Mouse (Mus musculus) olfactory bulb, adult 2 months (tissue): ENCODE measurements around the gene Gcfc2. TPM values are rescaled to one million over a fixed set of nuclear protein-coding genes. Genes with fewer than 3 reads are reported as not detected.
A peak's percentile ranks its signal among the peaks of the same experiment; 100 is the strongest.

Source experiments
- H3K27ac ChIP-seq: fragments of 200-500 bp; 2 replicates; pipeline ENCODE4 v1.5.1; 2012; ENCODE audit warnings: low read depth, low read length; ENCODE audit not compliant: insufficient read depth
- H3K4me1 ChIP-seq: fragments of 200-500 bp; 2 replicates; pipeline ENCODE4 v1.6.1; 2012; ENCODE audit warnings: low read length; ENCODE audit not compliant: control insufficient read depth, insufficient read depth
- H3K4me3 ChIP-seq: fragments of 200-500 bp; 2 replicates; pipeline ENCODE4 v1.5.1; 2012; ENCODE audit warnings: mild to moderate bottlenecking, low read depth, low read length, moderate library complexity; ENCODE audit not compliant: insufficient read depth
- CTCF ChIP-seq: fragments of 200-500 bp; IDR thresholded peaks from 2 replicates; pipeline ENCODE4 v1.5.1; 2012; ENCODE audit warnings: low read depth, mild to moderate bottlenecking, low read length, moderate library complexity; ENCODE audit not compliant: insufficient read depth
- POLR2A ChIP-seq: fragments of 200-500 bp; IDR thresholded peaks from 2 replicates; pipeline ENCODE4 v1.6.1; 2012; ENCODE audit warnings: mild to moderate bottlenecking, low read depth, low read length, moderate library complexity; ENCODE audit not compliant: insufficient read depth
- WGBS: fragments of 180-500 bp; shearing (Covaris S2); methylation state at CpG from one replicate; pipeline ENCODE4 v1.1.7; 2018; 5-methylcytosine and 5-hydroxymethylcytosine counted together
- polyA plus RNA-seq: library from polyadenylated mRNA; stranded (reverse); fragments of >200 nt; gene quantifications from 2 replicates; pipeline ENCODE4 v1.2.4, GENCODE M21; 2012; ENCODE audit warnings: low replicate concordance; ENCODE audit not compliant: missing spikeins, insufficient read depth, insufficient read length

Gene Gcfc2
- polyA plus RNA-seq, 1 experiment, result not detected

GRCm38 (mm10) chr6:81941718-81942117 lies 18.2 kb downstream of the Gcfc2 start:
- H3K4me3 ChIP-seq, result no peak overlapping the region
- H3K4me1 ChIP-seq, result peaks cover 1% of the 10 kb centered on the region; the same call in 1 of the 2 replicates
- H3K27ac ChIP-seq, result no peak overlapping the region
- 93% methylated on average over 5 of the region's 5 CpGs for WGBS
- no peak for TF ChIP-seq CTCF
- TF ChIP-seq POLR2A, result no peak

GRCm38 (mm10) chr6:81943281-81943680 lies 19.8 kb downstream of the Gcfc2 start:
- WGBS, result 89% methylated on average over 2 of the region's 2 CpGs
- TF ChIP-seq CTCF, result no peak
- no peak for TF ChIP-seq POLR2A
- Histone ChIP-seq H3K4me3 (no peak overlapping the region), H3K27ac (no peak overlapping the region), H3K4me1 (peaks cover 3% of the 10 kb centered on the region; the same call in 1 of the 2 replicates)

- peaks cover 3% of the 10 kb centered on the region; the same call in 1 of the 2 replicates for H3K4me1 ChIP-seq
- TF ChIP-seq CTCF (no peak), POLR2A (no peak)
- 91% methylated on average over 3 of the region's 3 CpGs for WGBS
- H3K27ac ChIP-seq, result no peak overlapping the region
- H3K4me3 ChIP-seq, result no peak overlapping the region
Observed at GRCm38 (mm10) chr6:81944432-81944831, 21.0 kb downstream of the Gcfc2 start.

- Histone ChIP-seq H3K4me1 (peaks cover 3% of the 10 kb centered on the region; the same call in 1 of the 2 replicates), H3K27ac (no peak overlapping the region), H3K4me3 (no peak overlapping the region)
- no peak for TF ChIP-seq CTCF
- TF ChIP-seq POLR2A, result no peak
- WGBS, result 85% methylated on average over 6 of the region's 6 CpGs
Observed at GRCm38 (mm10) chr6:81946906-81947305, 23.4 kb downstream of the Gcfc2 start.

- Histone ChIP-seq H3K4me1 (no peaks in the 10 kb centered on the region), H3K27ac (no peak overlapping the region), H3K4me3 (no peak overlapping the region)
- 92% methylated on average over 5 of the region's 5 CpGs for WGBS
- TF ChIP-seq POLR2A (no peak), CTCF (no peak)
Observed at GRCm38 (mm10) chr6:81955133-81955532, 31.7 kb downstream of the Gcfc2 start.

- no peak overlapping the region for H3K4me3 ChIP-seq
- no peak for TF ChIP-seq POLR2A
- TF ChIP-seq CTCF, result no peak
- no peaks in the 10 kb centered on the region for H3K4me1 ChIP-seq
- 95% methylated on average over 4 of the region's 4 CpGs for WGBS
- H3K27ac ChIP-seq, result no peak overlapping the region
Observed at GRCm38 (mm10) chr6:81956399-81956798, 32.9 kb downstream of the Gcfc2 start.

GRCm38 (mm10) chr6:81957992-81958391 lies 34.5 kb downstream of the Gcfc2 start:
- no peaks in the 10 kb centered on the region for H3K4me1 ChIP-seq
- no peak overlapping the region for H3K27ac ChIP-seq
- H3K4me3 ChIP-seq, result no peak overlapping the region
- TF ChIP-seq POLR2A (no peak), CTCF (no peak)
- 87% methylated on average over 11 of the region's 11 CpGs for WGBS

- WGBS, result 91% methylated on average over 8 of the region's 8 CpGs
- TF ChIP-seq CTCF (no peak), POLR2A (no peak)
- Histone ChIP-seq H3K4me1 (peaks cover 2% of the 10 kb centered on the region; the same call in 1 of the 2 replicates), H3K27ac (no peak overlapping the region), H3K4me3 (no peak overlapping the region)
Observed at GRCm38 (mm10) chr6:81959866-81960265, 36.4 kb downstream of the Gcfc2 start.

GRCm38 (mm10) chr6:81960284-81960683 lies 36.8 kb downstream of the Gcfc2 start:
- TF ChIP-seq CTCF (no peak), POLR2A (no peak)
- Histone ChIP-seq H3K4me3 (no peak overlapping the region), H3K4me1 (peaks cover 2% of the 10 kb centered on the region; the same call in 1 of the 2 replicates), H3K27ac (no peak overlapping the region)
- 80% methylated on average over 1 of the region's 1 CpGs for WGBS

GRCm38 (mm10) chr6:81965296-81966067 lies 42.0 kb downstream of the Gcfc2 start, which contains the start of gene Mrpl19:
Mrpl19 (minus strand) TSS chr6:81965958.
- Histone ChIP-seq H3K4me1 (peaks cover 4% of the 10 kb centered on the region; the same call in 1 of the 2 replicates), H3K4me3 (peak within 1 kb of the TSS; percentile 88), H3K27ac (no peak within 1 kb of the TSS)
- WGBS, result under 1% methylated on average over 44 of the region's 44 CpGs
- TF ChIP-seq CTCF (no peak), POLR2A (0 out of 2 replicates have a peak, but pooled peaks have one; percentile 16)
